Mouse (Mus musculus): ENCODE results near the gene Golph3l. TPM values are rescaled to one million over a fixed set of nuclear protein-coding genes. Genes with fewer than 3 reads are reported as not detected.
"Not testable (repeated sequence)": the region's sequence is repeated elsewhere in the genome, so short reads cannot be mapped to it uniquely, and the experiment has no call there.

The Golph3l gene
- 26.3 and 26.9 TPM in 2 replicates for polyA plus RNA-seq (2015; fragmentation: Nextera tagmentation; extraction: Ambion mirVana)

DNA sequence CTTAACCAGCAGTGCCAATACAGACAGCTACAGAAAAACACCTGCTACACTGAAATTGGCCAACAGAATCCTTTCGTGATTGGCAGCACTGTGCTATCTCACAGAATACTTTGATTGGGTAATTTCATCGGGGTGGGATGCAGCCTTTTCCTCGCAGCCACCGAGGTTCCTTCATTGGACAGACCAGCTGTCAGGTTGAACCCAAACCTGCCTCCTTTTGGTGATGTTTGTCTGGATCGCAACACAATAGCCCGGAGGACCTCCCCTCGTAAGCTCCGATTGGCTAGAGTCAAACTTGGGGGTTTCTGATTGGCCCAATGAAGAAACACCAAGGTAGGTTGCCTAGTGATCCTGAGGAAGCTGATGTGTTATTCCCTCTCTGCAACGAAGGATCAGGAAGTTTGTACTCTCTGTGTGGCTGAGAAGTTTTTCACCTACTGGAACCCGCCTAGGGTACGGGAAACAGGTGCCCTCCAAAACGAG, at the start of gene Golph3l:
Gene Golph3l (plus strand): TSS at position 331 of the 483 bp plus-strand sequence.
- H3K4me2 ChIP-seq (replicated peaks), result peak within 1 kb of the TSS; percentile 70
- peak within 1 kb of the TSS; percentile 31 for H3K9ac ChIP-seq
- H3K4me1 ChIP-seq, result peaks cover 7% of the 10 kb centered on the region; the same call in 1 of the 2 replicates
- H3K4me3 ChIP-seq (replicated peaks), result peak within 1 kb of the TSS; percentile 60
- H3K27me3 ChIP-seq, result no peaks in the 10 kb centered on the region
- peak; percentile 100 for ATAC-seq (ENCODE audit: insufficient number of reproducible peaks, low FRiP score, low TSS enrichment, low read depth)
- H3K9me3 ChIP-seq (replicated peaks), result no peaks in the 10 kb centered on the region
- H3K36me3 ChIP-seq, result peaks cover 12% of the 10 kb centered on the region
- H3K27ac ChIP-seq (replicated peaks), result peak within 1 kb of the TSS; percentile 56; the same call in 1 of the 2 replicates
- WGBS, result 0% methylated on average over 12 of the region's 12 CpGs

DNA sequence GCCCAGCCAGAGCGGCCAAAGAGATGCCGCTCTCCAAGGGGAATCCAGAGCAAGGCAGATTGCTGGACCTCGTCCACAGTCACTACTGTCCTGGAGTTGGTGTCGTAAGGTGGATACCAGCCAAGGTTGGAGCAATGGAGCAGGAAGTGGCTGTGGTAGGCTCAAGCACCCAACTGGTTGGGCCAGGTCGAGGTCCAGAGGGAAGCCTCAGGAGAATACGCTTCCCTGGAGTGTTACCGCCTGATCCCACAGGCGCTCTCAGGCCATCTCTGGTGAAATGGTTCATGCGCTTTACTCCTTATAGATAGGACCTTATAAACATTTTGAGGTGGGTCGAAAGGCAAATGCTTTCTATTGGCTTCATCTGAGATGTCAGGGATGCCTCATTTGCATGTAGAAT, 49.8 kb upstream of the Golph3l start:
- no peak overlapping the region for H3K9ac ChIP-seq
- H3K27ac ChIP-seq (replicated peaks), result no peak overlapping the region
- H3K36me3 ChIP-seq, result no peaks in the 10 kb centered on the region
- no peaks in the 10 kb centered on the region for H3K27me3 ChIP-seq
- no peak overlapping the region for H3K4me2 ChIP-seq (replicated peaks)
- H3K4me3 ChIP-seq (replicated peaks), result no peak overlapping the region
- ATAC-seq (ENCODE audit: insufficient number of reproducible peaks, low FRiP score, low TSS enrichment, low read depth), result no peak
- no peaks in the 10 kb centered on the region for H3K4me1 ChIP-seq
- no peaks in the 10 kb centered on the region for H3K9me3 ChIP-seq (replicated peaks)
- WGBS, result 91% methylated on average over 10 of the region's 10 CpGs

DNA sequence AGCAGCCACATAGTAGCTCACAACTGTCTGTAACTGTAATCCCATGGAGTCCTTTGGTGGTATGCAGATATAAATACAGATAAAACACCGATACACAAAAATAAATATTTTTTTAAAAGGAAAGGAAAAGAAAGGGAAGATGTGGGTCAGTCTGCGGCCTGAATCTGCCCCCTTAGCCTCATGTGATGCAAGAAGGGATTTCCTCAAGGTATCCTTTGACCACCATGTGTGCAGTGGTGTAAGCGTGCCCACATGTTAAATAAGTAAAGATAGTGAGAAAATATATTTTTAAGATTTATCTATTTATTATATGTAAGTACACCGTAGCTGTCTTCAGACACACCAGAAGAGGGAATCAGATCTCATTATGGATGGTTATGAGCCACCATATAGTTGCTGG, 48.9 kb upstream of the Golph3l start:
- Histone ChIP-seq H3K4me3 (replicated peaks) (no peak overlapping the region), H3K4me2 (replicated peaks) (no peak overlapping the region), H3K9me3 (replicated peaks) (no peaks in the 10 kb centered on the region), H3K9ac (no peak overlapping the region), H3K36me3 (no peaks in the 10 kb centered on the region), H3K27me3 (no peaks in the 10 kb centered on the region), H3K27ac (replicated peaks) (no peak overlapping the region), H3K4me1 (no peaks in the 10 kb centered on the region)
- no peak for ATAC-seq (ENCODE audit: insufficient number of reproducible peaks, low FRiP score, low TSS enrichment, low read depth)
- 89% methylated on average over 4 of the region's 4 CpGs for WGBS

DNA sequence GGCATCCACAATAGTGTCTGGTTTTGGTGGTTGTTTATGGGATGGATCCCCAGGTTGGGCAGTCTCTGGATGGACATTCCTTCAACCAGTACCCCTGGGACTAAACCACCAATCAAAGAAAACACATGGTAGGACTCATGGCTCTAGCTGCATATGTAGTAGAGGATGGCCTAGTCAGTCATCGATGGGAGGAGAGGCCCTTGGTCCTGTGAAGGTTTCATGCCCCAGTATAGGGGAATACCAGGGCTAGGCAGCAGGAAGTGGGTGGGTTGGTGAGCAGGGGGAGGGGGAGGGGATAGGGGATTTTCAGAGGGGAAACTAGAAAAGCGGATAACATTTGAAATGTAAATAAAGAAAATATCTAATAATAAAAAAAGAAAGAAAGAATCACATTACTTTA, 47.5 kb upstream of the Golph3l start:
- not testable (repeated sequence) for H3K9ac ChIP-seq; H3K9me3 ChIP-seq (replicated peaks); H3K27me3 ChIP-seq; H3K4me2 ChIP-seq (replicated peaks); H3K4me1 ChIP-seq; H3K27ac ChIP-seq (replicated peaks); ATAC-seq (ENCODE audit: insufficient number of reproducible peaks, low FRiP score, low TSS enrichment, low read depth); H3K36me3 ChIP-seq; H3K4me3 ChIP-seq (replicated peaks)
- WGBS, result 73% methylated on average over 2 of the region's 2 CpGs

DNA sequence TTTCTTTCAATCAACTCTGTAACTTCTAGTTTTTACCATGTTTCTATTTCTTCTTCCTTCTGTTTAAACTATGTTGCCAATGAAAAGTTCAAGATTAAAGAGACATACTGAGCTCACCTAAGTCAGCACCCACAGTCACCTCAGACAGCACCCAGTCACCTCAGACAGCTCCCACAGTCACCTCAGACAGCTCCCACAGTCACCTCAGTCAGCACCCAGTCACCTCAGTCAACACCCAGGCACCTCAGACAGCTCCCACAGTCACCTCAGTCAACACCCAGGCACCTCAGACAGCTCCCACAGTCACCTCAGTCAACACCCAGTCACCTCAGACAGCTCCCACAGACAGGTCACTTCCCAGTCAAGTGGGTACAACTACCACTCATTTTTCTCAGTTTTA, 46.6 kb upstream of the Golph3l start:
- Histone ChIP-seq H3K4me1 (no peaks in the 10 kb centered on the region), H3K4me2 (replicated peaks) (no peak overlapping the region), H3K27ac (replicated peaks) (no peak overlapping the region), H3K27me3 (no peaks in the 10 kb centered on the region), H3K36me3 (no peaks in the 10 kb centered on the region), H3K9me3 (replicated peaks) (no peaks in the 10 kb centered on the region), H3K4me3 (replicated peaks) (no peak overlapping the region), H3K9ac (no peak overlapping the region)
- no peak for ATAC-seq (ENCODE audit: insufficient number of reproducible peaks, low FRiP score, low TSS enrichment, low read depth)

DNA sequence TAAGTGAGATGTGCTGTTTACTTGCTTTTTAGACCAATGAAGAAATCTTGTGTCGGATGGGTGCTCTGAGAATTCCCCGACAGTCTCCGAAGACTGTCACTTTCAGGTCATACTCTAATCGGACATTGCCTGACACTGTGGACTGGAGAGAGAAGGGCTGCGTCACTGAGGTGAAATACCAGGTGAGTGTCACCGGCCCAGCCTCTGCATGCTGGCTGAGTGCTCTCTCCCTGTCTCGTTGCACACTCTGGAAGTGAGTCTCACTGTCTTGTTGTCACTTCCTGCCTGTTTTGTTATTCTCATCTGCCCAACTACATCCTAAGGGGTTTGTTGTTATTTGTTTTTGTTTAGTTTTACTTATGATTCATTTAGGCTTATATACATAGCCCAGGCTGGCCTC, 45.8 kb upstream of the Golph3l start:
- Histone ChIP-seq H3K4me3 (replicated peaks) (no peak overlapping the region), H3K4me1 (no peaks in the 10 kb centered on the region), H3K36me3 (no peaks in the 10 kb centered on the region), H3K27ac (replicated peaks) (no peak overlapping the region), H3K27me3 (no peaks in the 10 kb centered on the region), H3K9me3 (replicated peaks) (no peaks in the 10 kb centered on the region), H3K4me2 (replicated peaks) (no peak overlapping the region), H3K9ac (no peak overlapping the region)
- 66% methylated on average over 7 of the region's 7 CpGs for WGBS
- no peak for ATAC-seq (ENCODE audit: insufficient number of reproducible peaks, low FRiP score, low TSS enrichment, low read depth)

DNA sequence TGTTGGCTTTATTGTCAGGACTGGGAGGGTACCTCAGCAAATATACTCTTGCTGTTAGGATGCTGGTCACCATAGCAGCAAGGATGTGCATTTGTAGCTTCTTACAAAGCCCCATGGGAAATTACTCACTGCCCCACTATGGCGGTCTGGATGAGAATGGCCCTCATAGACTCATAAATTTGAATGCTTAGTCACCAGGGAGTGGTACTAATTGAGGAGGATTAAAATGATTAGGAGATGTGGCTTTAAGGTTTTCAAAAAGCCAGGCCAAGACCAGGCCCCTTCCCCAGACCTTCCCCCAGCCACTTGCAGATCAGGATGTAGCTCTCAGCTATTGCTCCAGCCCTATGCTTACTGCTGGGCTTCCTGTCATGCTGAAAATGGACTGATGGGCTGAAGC, 38.6 kb upstream of the Golph3l start:
- H3K4me3 ChIP-seq (replicated peaks), result no peak overlapping the region
- H3K9me3 ChIP-seq (replicated peaks), result no peaks in the 10 kb centered on the region
- H3K27me3 ChIP-seq, result no peaks in the 10 kb centered on the region
- ATAC-seq (ENCODE audit: insufficient number of reproducible peaks, low FRiP score, low TSS enrichment, low read depth), result no peak
- no peak overlapping the region for H3K27ac ChIP-seq (replicated peaks)
- no peaks in the 10 kb centered on the region for H3K4me1 ChIP-seq
- no peaks in the 10 kb centered on the region for H3K36me3 ChIP-seq
- no peak overlapping the region for H3K9ac ChIP-seq
- 82% methylated on average over 1 of the region's 1 CpGs for WGBS
- H3K4me2 ChIP-seq (replicated peaks), result no peak overlapping the region

DNA sequence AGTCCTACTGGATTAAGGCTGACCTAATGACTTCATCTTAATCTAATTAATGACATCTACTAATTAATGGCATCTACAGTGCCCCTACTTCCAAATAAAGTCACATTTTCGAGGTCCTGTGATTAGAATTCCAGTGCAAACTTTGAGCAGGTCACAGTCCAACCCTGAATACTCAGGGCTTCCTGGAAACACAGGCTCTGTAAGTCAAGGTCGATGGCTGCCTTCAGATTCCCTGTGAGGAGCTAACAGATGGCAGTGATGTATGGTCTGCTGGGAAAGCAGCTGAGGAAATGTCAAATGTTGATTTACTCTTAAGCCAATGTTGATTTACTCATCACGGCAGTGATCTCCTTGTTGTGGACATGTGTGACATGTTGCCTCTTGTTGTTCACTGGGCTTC, 34.7 kb upstream of the Golph3l start:
- no peaks in the 10 kb centered on the region for H3K36me3 ChIP-seq
- H3K27me3 ChIP-seq, result no peaks in the 10 kb centered on the region
- H3K4me3 ChIP-seq (replicated peaks), result no peak overlapping the region
- no peak overlapping the region for H3K27ac ChIP-seq (replicated peaks)
- no peaks in the 10 kb centered on the region for H3K9me3 ChIP-seq (replicated peaks)
- H3K4me1 ChIP-seq, result no peaks in the 10 kb centered on the region
- H3K9ac ChIP-seq, result no peak overlapping the region
- H3K4me2 ChIP-seq (replicated peaks), result no peak overlapping the region
- no peak for ATAC-seq (ENCODE audit: insufficient number of reproducible peaks, low FRiP score, low TSS enrichment, low read depth)
- WGBS, result 47% methylated on average over 3 of the region's 3 CpGs

DNA sequence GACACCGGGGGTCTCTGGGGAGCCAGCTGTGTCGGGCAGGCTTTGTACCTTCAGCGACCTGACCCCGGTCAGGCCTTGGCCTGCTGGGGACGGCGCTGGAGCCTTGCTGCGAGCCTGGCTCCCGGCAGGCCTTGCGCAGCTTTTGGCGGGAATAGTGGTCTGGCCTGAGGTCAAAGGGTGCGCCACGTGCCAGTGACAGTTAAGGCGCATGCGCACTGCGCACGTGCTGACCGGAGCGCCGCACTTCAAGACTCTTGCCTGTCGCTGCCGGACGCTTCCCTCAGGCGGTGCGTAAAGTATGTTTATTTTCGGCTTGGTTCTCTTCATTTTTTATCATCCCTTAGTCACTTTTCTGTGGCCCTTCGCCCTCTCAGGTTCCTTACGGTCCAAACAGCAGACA, 29.3 kb upstream of the Golph3l start, which contains the start of gene Hormad1:
Gene Hormad1 (plus strand): TSS at position 241 of the 400 bp plus-strand sequence.
- no peak for ATAC-seq (ENCODE audit: insufficient number of reproducible peaks, low FRiP score, low TSS enrichment, low read depth)
- Histone ChIP-seq H3K36me3 (no peaks in the 10 kb centered on the region), H3K9me3 (replicated peaks) (no peaks in the 10 kb centered on the region), H3K9ac (no peak within 1 kb of the TSS), H3K4me2 (replicated peaks) (no peak within 1 kb of the TSS), H3K27ac (replicated peaks) (no peak within 1 kb of the TSS), H3K4me1 (no peaks in the 10 kb centered on the region), H3K4me3 (replicated peaks) (no peak within 1 kb of the TSS), H3K27me3 (no peaks in the 10 kb centered on the region)
- 89% methylated on average over 27 of the region's 27 CpGs for WGBS

DNA sequence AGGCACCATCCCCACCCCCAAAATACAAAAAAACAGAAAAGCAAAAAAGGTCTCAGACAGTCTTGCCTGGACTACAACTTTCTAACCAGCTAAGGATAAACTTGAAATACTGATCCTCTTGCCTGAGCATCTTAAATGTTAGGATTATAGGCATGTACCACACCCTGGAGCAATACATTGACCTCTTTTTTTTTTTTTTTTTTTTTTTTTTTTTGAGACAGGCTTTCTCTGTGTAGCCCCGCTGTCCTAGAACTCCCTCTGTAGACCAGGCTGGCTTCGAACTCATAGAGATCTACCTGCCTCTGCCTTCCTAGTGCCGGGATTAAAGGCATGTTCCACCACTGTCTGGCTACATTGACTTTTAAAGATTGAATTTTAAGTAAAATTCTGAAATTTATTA, 28.0 kb upstream of the Golph3l start:
- Histone ChIP-seq H3K27ac (replicated peaks) (no peak overlapping the region), H3K9ac (no peak overlapping the region), H3K9me3 (replicated peaks) (no peaks in the 10 kb centered on the region), H3K27me3 (no peaks in the 10 kb centered on the region), H3K4me2 (replicated peaks) (no peak overlapping the region), H3K4me1 (no peaks in the 10 kb centered on the region), H3K4me3 (replicated peaks) (no peak overlapping the region), H3K36me3 (no peaks in the 10 kb centered on the region)
- ATAC-seq (ENCODE audit: insufficient number of reproducible peaks, low FRiP score, low TSS enrichment, low read depth), result no peak
- 95% methylated on average over 3 of the region's 3 CpGs for WGBS

DNA sequence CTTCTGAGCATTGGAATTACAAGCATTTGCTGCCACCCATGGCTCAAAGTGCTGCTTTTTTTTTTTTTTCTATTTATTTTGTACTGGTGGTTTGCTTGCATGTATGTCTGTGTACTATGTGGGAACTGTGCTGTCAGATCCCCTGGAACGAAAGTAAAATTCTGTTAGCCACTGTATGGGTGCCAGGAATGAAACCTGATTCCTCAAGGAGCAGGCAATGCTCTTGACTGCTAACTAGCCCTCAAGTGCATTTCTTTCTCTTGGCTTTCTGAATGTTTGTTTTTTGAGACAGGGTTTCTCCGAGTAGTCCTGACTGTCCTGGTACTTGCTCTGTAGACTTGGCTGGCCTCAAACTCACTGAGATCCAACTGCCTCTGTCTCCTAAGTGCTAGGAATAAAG, 26.9 kb upstream of the Golph3l start:
- no peak overlapping the region for H3K4me2 ChIP-seq (replicated peaks)
- no peaks in the 10 kb centered on the region for H3K27me3 ChIP-seq
- no peaks in the 10 kb centered on the region for H3K9me3 ChIP-seq (replicated peaks)
- no peaks in the 10 kb centered on the region for H3K36me3 ChIP-seq
- 47% methylated on average over 2 of the region's 2 CpGs for whole genome bisulfite sequencing
- no peak for ATAC-seq (ENCODE audit: insufficient number of reproducible peaks, low FRiP score, low TSS enrichment, low read depth)
- no peaks in the 10 kb centered on the region for H3K4me1 ChIP-seq
- H3K27ac ChIP-seq (replicated peaks), result no peak overlapping the region
- no peak overlapping the region for H3K9ac ChIP-seq
- no peak overlapping the region for H3K4me3 ChIP-seq (replicated peaks)

DNA sequence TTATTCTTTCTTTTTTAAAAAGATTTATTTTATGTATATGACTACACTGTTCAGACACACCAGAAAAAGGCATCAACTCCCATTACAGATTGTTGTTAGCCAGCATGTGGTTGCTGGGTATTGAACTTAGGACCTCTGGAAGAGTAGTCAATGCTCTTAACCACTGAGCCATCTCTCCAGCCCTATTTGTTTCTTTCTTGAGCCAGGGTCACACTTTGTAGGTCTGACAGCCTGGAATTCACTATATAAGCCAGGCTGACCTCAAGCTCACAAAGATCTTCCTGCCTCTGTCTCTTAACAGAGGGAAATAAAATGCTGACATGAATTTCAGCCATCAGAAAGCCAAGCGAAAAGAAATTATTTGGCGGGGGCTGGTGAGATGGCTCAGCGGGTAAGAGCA, 19.1 kb upstream of the Golph3l start:
- ATAC-seq (ENCODE audit: insufficient number of reproducible peaks, low FRiP score, low TSS enrichment, low read depth), result no peak
- Histone ChIP-seq H3K27me3 (no peaks in the 10 kb centered on the region), H3K36me3 (no peaks in the 10 kb centered on the region), H3K27ac (replicated peaks) (no peak overlapping the region), H3K4me3 (replicated peaks) (no peak overlapping the region), H3K9me3 (replicated peaks) (no peaks in the 10 kb centered on the region), H3K9ac (no peak overlapping the region), H3K4me2 (replicated peaks) (no peak overlapping the region), H3K4me1 (no peaks in the 10 kb centered on the region)
- 82% methylated on average over 3 of the region's 3 CpGs for WGBS

Data from embryonic facial prominence, embryonic 15.5 days (tissue).